Mouse (Mus musculus) A20 (cell line): ENCODE results near the gene 1500009C09Rik.

ENCODE experiments used
- DNase-seq: peaks from one replicate; pipeline ENCODE4 v3.0.0-alpha.2; 2011; ENCODE audit warnings: low read depth, low spot score

1500009C09Rik gene

GRCm38 (mm10) chr15:82252097-82252496, at the start of gene 1500009C09Rik:
Gene 1500009C09Rik (plus strand): TSS chr15:82252397.
- no peak for DNase-seq

- no peak for DNase-seq
These were observed 49.1 kb upstream of the 1500009C09Rik start for GRCm38 (mm10) chr15:82203090-82203489.

GRCm38 (mm10) chr15:82203611-82204351, 48.4 kb upstream of the 1500009C09Rik start:
- no peak for DNase-seq

- DNase-seq, result no peak
These were observed 47.4 kb upstream of the 1500009C09Rik start for GRCm38 (mm10) chr15:82204680-82205371.

GRCm38 (mm10) chr15:82206365-82207104, 45.7 kb upstream of the 1500009C09Rik start:
- no peak for DNase-seq

GRCm38 (mm10) chr15:82207105-82207459, 45.1 kb upstream of the 1500009C09Rik start:
- DNase-seq, result no peak

GRCm38 (mm10) chr15:82207504-82208219, 44.5 kb upstream of the 1500009C09Rik start:
- DNase-seq, result no peak

GRCm38 (mm10) chr15:82208307-82208706, 43.9 kb upstream of the 1500009C09Rik start:
- DNase-seq, result no peak

- no peak for DNase-seq
These were observed 42.7 kb upstream of the 1500009C09Rik start for GRCm38 (mm10) chr15:82209295-82210050.

- no peak for DNase-seq
These were observed 41.4 kb upstream of the 1500009C09Rik start for GRCm38 (mm10) chr15:82210801-82211200.

GRCm38 (mm10) chr15:82211281-82211680, 40.9 kb upstream of the 1500009C09Rik start:
- no peak for DNase-seq

- no peak for DNase-seq
These were observed 40.1 kb upstream of the 1500009C09Rik start for GRCm38 (mm10) chr15:82211911-82212751.

- DNase-seq, result no peak
These were observed 39.5 kb upstream of the 1500009C09Rik start, which contains the start of gene Shisa8 for GRCm38 (mm10) chr15:82212752-82213063. Gene Shisa8 (minus strand): TSS chr15:82212815.

- no peak for DNase-seq
These were observed 39.0 kb upstream of the 1500009C09Rik start for GRCm38 (mm10) chr15:82213222-82213621.

- no peak for DNase-seq
These were observed 36.7 kb upstream of the 1500009C09Rik start for GRCm38 (mm10) chr15:82215332-82216046.

GRCm38 (mm10) chr15:82216142-82216827, 35.9 kb upstream of the 1500009C09Rik start:
- no peak for DNase-seq

- DNase-seq, result peak; percentile 65
These were observed 35.2 kb upstream of the 1500009C09Rik start for GRCm38 (mm10) chr15:82217039-82217438.

- peak; percentile 74 for DNase-seq
These were observed 34.2 kb upstream of the 1500009C09Rik start for GRCm38 (mm10) chr15:82217980-82218379.
